Mouse (Mus musculus) adrenal gland, postnatal 14 days (tissue): ENCODE measurements around the gene Ccdc106. TPM values are rescaled to one million over a fixed set of nuclear protein-coding genes. Genes with fewer than 3 reads are reported as not detected.
"Not testable (repeated sequence)": the region's sequence is repeated elsewhere in the genome, so short reads cannot be mapped to it uniquely, and the experiment has no call there.

Experiments used
- DNase-seq: peaks from one replicate; pipeline ENCODE4 v3.0.0; 2021; ENCODE audit warnings: mixed read lengths
- total RNA-seq: library from RNA; stranded (reverse); gene quantifications from 2 replicates; pipeline ENCODE4 v1.2.3, GENCODE M21; 2021

Ccdc106 gene
- total RNA-seq, 1 experiment from 2014 or later, result 1.3 TPM

GRCm38 (mm10) chr7:5051193-5052192, 31.1 kb downstream of the Ccdc106 start, which contains the start of gene Zfp580:
Gene Zfp580, plus strand, starts transcription at chr7:5051538.
- peak; percentile 88 for DNase-seq

- DNase-seq, result no peak
Observed at GRCm38 (mm10) chr7:5052438-5052837, 32.1 kb downstream of the Ccdc106 start.

- DNase-seq, result no peak
Observed at GRCm38 (mm10) chr7:5052931-5053343, 32.6 kb downstream of the Ccdc106 start.

- no peak for DNase-seq
Observed at GRCm38 (mm10) chr7:5053456-5054179, 33.3 kb downstream of the Ccdc106 start.

GRCm38 (mm10) chr7:5056651-5057263, 36.4 kb downstream of the Ccdc106 start:
- DNase-seq, result no peak

- no peak for DNase-seq
Observed at GRCm38 (mm10) chr7:5057381-5057780, 37.0 kb downstream of the Ccdc106 start.

GRCm38 (mm10) chr7:5057804-5058203, 37.5 kb downstream of the Ccdc106 start:
- peak; percentile 35 for DNase-seq

GRCm38 (mm10) chr7:5058631-5059030, 38.3 kb downstream of the Ccdc106 start:
- no peak for DNase-seq

GRCm38 (mm10) chr7:5059421-5059820, 39.1 kb downstream of the Ccdc106 start:
- no peak for DNase-seq

- peak; percentile 89 for DNase-seq
Observed at GRCm38 (mm10) chr7:5060239-5060731, 39.9 kb downstream of the Ccdc106 start.

GRCm38 (mm10) chr7:5060944-5061773, 40.8 kb downstream of the Ccdc106 start:
- peak; percentile 98 for DNase-seq

GRCm38 (mm10) chr7:5061774-5062359, 41.5 kb downstream of the Ccdc106 start, which contains the start of gene U2af2:
Gene U2af2, plus strand, starts transcription at chr7:5062143.
- DNase-seq, result peak; percentile 98

- DNase-seq, result peak; percentile 85
Observed at GRCm38 (mm10) chr7:5062360-5063001, 42.1 kb downstream of the Ccdc106 start.

- DNase-seq, result no peak
Observed at GRCm38 (mm10) chr7:5064886-5065285, 44.5 kb downstream of the Ccdc106 start.

GRCm38 (mm10) chr7:5073586-5073985, 53.2 kb downstream of the Ccdc106 start:
- no peak for DNase-seq

- DNase-seq, result no peak
Observed at GRCm38 (mm10) chr7:5074984-5075383, 54.6 kb downstream of the Ccdc106 start.

GRCm38 (mm10) chr7:5076931-5077330, 56.6 kb downstream of the Ccdc106 start:
- no peak for DNase-seq

GRCm38 (mm10) chr7:5079365-5080009, 59.1 kb downstream of the Ccdc106 start:
- DNase-seq, result not testable (repeated sequence)

- DNase-seq, result peak; percentile 98
Observed at GRCm38 (mm10) chr7:5080010-5080751, 59.8 kb downstream of the Ccdc106 start, which contains the start of gene Epn1. Gene Epn1, plus strand, starts transcription at chr7:5080235.
